Mouse (Mus musculus) bone marrow, adult 2 months (tissue): Measurements from ENCODE around the gene Tbc1d10a.

Experiments used
- CTCF ChIP-seq: fragments of 200-500 bp; IDR thresholded peaks from 2 replicates; pipeline ENCODE4 v1.5.1; 2011; ENCODE audit warnings: low read length, control low read depth; ENCODE audit not compliant: control insufficient read depth, insufficient read depth
- POLR2A ChIP-seq: fragments of 200-500 bp; IDR thresholded peaks from 2 replicates; pipeline ENCODE4 v1.6.1; 2011; ENCODE audit warnings: low read depth, mild to moderate bottlenecking, control low read depth, low read length, borderline replicate concordance; ENCODE audit not compliant: control insufficient read depth

DNA sequence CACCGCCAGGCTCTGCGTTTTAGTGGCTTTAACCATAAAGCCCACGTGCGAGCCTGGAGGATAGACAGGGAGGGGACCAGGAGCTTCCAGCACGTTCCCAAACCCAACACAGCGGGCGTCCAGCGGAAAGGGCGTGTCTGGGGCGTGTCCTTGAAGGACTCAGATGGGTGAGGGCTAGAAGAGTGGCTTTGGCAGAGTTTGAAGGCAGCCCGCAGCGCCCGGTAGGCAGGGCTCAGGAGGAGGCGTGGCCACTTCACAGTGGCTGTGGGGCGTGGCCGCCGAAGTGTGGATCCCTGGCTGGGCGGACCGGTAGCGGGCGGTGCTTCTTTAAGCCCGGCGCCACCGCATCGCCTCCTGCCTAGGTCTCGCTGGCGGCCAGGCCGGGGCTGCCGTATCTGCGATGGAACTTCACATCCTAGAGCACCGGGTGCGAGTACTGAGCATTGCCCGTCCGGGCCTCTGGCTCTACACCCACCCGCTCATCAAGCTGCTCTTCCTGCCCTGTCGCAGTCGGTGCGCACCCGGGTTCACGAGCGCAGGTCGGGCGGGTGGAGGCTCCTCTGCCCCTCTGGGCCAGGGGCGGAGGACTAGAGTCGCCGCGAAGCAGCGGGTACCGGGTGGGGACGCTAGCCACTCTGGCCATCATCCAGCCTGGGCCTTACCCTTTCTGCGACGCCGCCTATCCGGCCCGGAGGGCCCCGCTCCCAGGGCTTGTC is 31.5 kb downstream of the Tbc1d10a start, which contains the start of gene Castor1:
- TF ChIP-seq CTCF, result no peak
- TF ChIP-seq POLR2A, result no peak
